In genomic region chr17:74968152-74968712, GRCm38 (mm10) we compare ENCODE assay signal across 16 mouse cellular contexts. TPM values are rescaled to one million over a fixed set of nuclear protein-coding genes. Genes with fewer than 3 reads are reported as not detected.
DNase-seq lines count a peak whose midpoint lies in the region; ATAC-seq and TF ChIP-seq lines count a peak whose summit lies in the region.
"Had no signal": no experiment of that assay in that cellular context is flagged by ENCODE, and none has a peak within 500 bp of the region (broad histone marks: within the 10 kb centered on the region; RNA-seq: fewer than 3 reads in every experiment).

No protein-coding gene starts in this region.

- in situ Hi-C loops in CH12.LX (cut with MboI; ENCODE audit: low pct_ligation_motif_present, low pct_unique_long_range_greater_than_20kb, low sequenced_read_pairs) = no loop called here

- no peak overlapping the region for H3K4me3 ChIP-seq in hindbrain, embryonic 10.5 days
- no peak overlapping the region for H3K4me3 ChIP-seq in hindbrain, embryonic 12.5 days
- peak overlapping the region; percentile 36 to 42 (median 41) for H3K4me3 ChIP-seq in CH12.LX (replicated peaks in 1 of 3; ENCODE audit: low read depth in 2 of 3, low read length in 2 of 3, poor library complexity in 1 of 3)
- no peak overlapping the region for H3K4me3 ChIP-seq in forebrain, embryonic 16.5 days (replicated peaks; ENCODE audit: low read length)
- no peak overlapping the region for H3K4me3 ChIP-seq in liver, embryonic 14.5 days (ENCODE audit: insufficient read depth in 1 of 2, low read depth in 2 of 2, low read length in 2 of 2)
- H3K4me3 ChIP-seq: midbrain, embryonic 12.5 days had no signal

- H3K79me2 ChIP-seq in CH12.LX (replicated peaks; ENCODE audit: control insufficient read depth, extremely low read depth, insufficient read depth, poor library complexity, severe bottlenecking) = no peaks in the 10 kb centered on the region

- no peaks in the 10 kb centered on the region for H3K9me3 ChIP-seq in hindbrain, embryonic 10.5 days
- no peaks in the 10 kb centered on the region for H3K9me3 ChIP-seq in hindbrain, embryonic 12.5 days (replicated peaks)
- no peaks in the 10 kb centered on the region for H3K9me3 ChIP-seq in CH12.LX (replicated peaks; ENCODE audit: low read length)
- no peaks in the 10 kb centered on the region for H3K9me3 ChIP-seq in forebrain, embryonic 16.5 days (ENCODE audit: control insufficient read depth, low read length)
- H3K9me3 ChIP-seq in liver, embryonic 14.5 days (ENCODE audit: control insufficient read depth, low read length) = no peaks in the 10 kb centered on the region
- H3K9me3 ChIP-seq: midbrain, embryonic 12.5 days had no signal

- TF ChIP-seq CTCF in CH12.LX (conservative IDR thresholded peaks at IDR 0.05 in 1 of 2, IDR thresholded peaks at IDR 0.05 in 1 of 2; ENCODE audit: low read depth in 2 of 2, low read length in 2 of 2) = no peak
- no peak for TF ChIP-seq CTCF in liver, embryonic 14.5 days (IDR thresholded peaks at IDR 0.05; ENCODE audit: low read depth)

- no peak for ATAC-seq in hindbrain, embryonic 12.5 days (ENCODE audit: low FRiP score)
- ATAC-seq in forebrain, embryonic 16.5 days = 0 out of 2 replicates have a peak, but pooled peaks have one; percentile 31
- ATAC-seq in liver, embryonic 14.5 days (ENCODE audit: insufficient read depth) = peak; percentile 60; the same call in 1 of the 2 replicates

- H3K27ac ChIP-seq in hindbrain, embryonic 10.5 days = peak overlapping the region; percentile 78
- H3K27ac ChIP-seq in hindbrain, embryonic 12.5 days = no peak overlapping the region
- peak overlapping the region; percentile 83 for H3K27ac ChIP-seq in CH12.LX (ENCODE audit: insufficient read depth, low read depth)
- no peak overlapping the region for H3K27ac ChIP-seq in forebrain, embryonic 16.5 days (ENCODE audit: low read length)
- no peak overlapping the region for H3K27ac ChIP-seq in liver, embryonic 14.5 days
- H3K27ac ChIP-seq: kidney, postnatal 0 days; midbrain, embryonic 12.5 days had no signal

- dilution Hi-C loops in CH12.LX (cut with MboI; ENCODE audit: extremely low pct_ligation_motif_present, extremely low pct_unique_long_range_greater_than_20kb, low sequenced_read_pairs) = no loop called here

- peaks cover 39% of the 10 kb centered on the region for H3K4me1 ChIP-seq in hindbrain, embryonic 10.5 days (replicated peaks)
- H3K4me1 ChIP-seq in hindbrain, embryonic 12.5 days = no peaks in the 10 kb centered on the region
- H3K4me1 ChIP-seq in CH12.LX (ENCODE audit: control insufficient read depth in 1 of 2, insufficient read depth in 2 of 2) = peaks cover 5 to 39% of the 10 kb centered on the region in 2 experiments
- peaks cover 12% of the 10 kb centered on the region for H3K4me1 ChIP-seq in forebrain, embryonic 16.5 days (replicated peaks; ENCODE audit: control insufficient read depth, insufficient read depth, low read length)
- peaks cover 0 to 9% of the 10 kb centered on the region in 2 experiments; a peak in 2 of 4 replicates for H3K4me1 ChIP-seq in liver, embryonic 14.5 days (replicated peaks; ENCODE audit: control insufficient read depth in 2 of 2, insufficient read depth in 2 of 2, low read length in 1 of 2)

- H3K9ac ChIP-seq in hindbrain, embryonic 12.5 days = no peak overlapping the region
- peak overlapping the region; percentile 68 for H3K9ac ChIP-seq in CH12.LX (ENCODE audit: insufficient read depth, low read depth)
- no peak overlapping the region for H3K9ac ChIP-seq in forebrain, embryonic 16.5 days (replicated peaks; ENCODE audit: low read depth, low read length)
- H3K9ac ChIP-seq in liver, embryonic 14.5 days (replicated peaks) = peak overlapping the region; percentile 7; the same call in 1 of the 2 replicates
- H3K9ac ChIP-seq: midbrain, embryonic 12.5 days had no signal

- peak; percentile 50; the same call in 1 of the 2 replicates for TF ChIP-seq POLR2A in CH12.LX (IDR thresholded peaks at IDR 0.05; ENCODE audit: low read depth, low read length)

- H3K36me3 ChIP-seq in hindbrain, embryonic 10.5 days = no peaks in the 10 kb centered on the region
- no peaks in the 10 kb centered on the region for H3K36me3 ChIP-seq in hindbrain, embryonic 12.5 days
- no peaks in the 10 kb centered on the region for H3K36me3 ChIP-seq in CH12.LX (replicated peaks in 1 of 2; ENCODE audit: control insufficient read depth in 1 of 2, insufficient read depth in 1 of 2, low read length in 1 of 2)
- no peaks in the 10 kb centered on the region for H3K36me3 ChIP-seq in forebrain, embryonic 16.5 days (ENCODE audit: control insufficient read depth, insufficient read depth)
- no peaks in the 10 kb centered on the region for H3K36me3 ChIP-seq in liver, embryonic 14.5 days (replicated peaks; ENCODE audit: control insufficient read depth, insufficient read depth, low read depth)
- H3K36me3 ChIP-seq: midbrain, embryonic 12.5 days had no signal

- TF ChIP-seq EP300 in CH12.LX (IDR thresholded peaks at IDR 0.05; ENCODE audit: low read length) = no peak
- TF ChIP-seq EP300 in liver, embryonic 14.5 days (IDR thresholded peaks at IDR 0.05; ENCODE audit: low read depth) = no peak

- H3K4me2 ChIP-seq in hindbrain, embryonic 12.5 days (replicated peaks) = no peak overlapping the region
- peak overlapping the region; percentile 89 for H3K4me2 ChIP-seq in CH12.LX (ENCODE audit: insufficient read depth, low read depth, poor library complexity, severe bottlenecking)
- H3K4me2 ChIP-seq in forebrain, embryonic 16.5 days (ENCODE audit: low read length) = no peak overlapping the region
- H3K4me2 ChIP-seq in liver, embryonic 14.5 days (ENCODE audit: low read depth) = peak overlapping the region; percentile 36
- H3K4me2 ChIP-seq: midbrain, embryonic 12.5 days had no signal

- 49% methylated on average over 9 of the region's 9 CpGs for WGBS in hindbrain, embryonic 10.5 days
- 58% methylated on average over 9 of the region's 9 CpGs for WGBS in hindbrain, embryonic 12.5 days
- 66% methylated on average over 9 of the region's 9 CpGs for WGBS in forebrain, embryonic 16.5 days
- WGBS in liver, embryonic 14.5 days (ENCODE audit: insufficient replicate concordance) = 11% methylated on average over 9 of the region's 9 CpGs

- H3K27me3 ChIP-seq in hindbrain, embryonic 10.5 days (ENCODE audit: insufficient read depth, poor library complexity, severe bottlenecking) = no peaks in the 10 kb centered on the region
- no peaks in the 10 kb centered on the region for H3K27me3 ChIP-seq in hindbrain, embryonic 12.5 days
- no peaks in the 10 kb centered on the region for H3K27me3 ChIP-seq in CH12.LX (replicated peaks)
- H3K27me3 ChIP-seq in forebrain, embryonic 16.5 days (replicated peaks; ENCODE audit: control insufficient read depth, insufficient read depth, low read length) = no peaks in the 10 kb centered on the region
- H3K27me3 ChIP-seq in liver, embryonic 14.5 days (ENCODE audit: control insufficient read depth, insufficient read depth, low read length) = no peaks in the 10 kb centered on the region
- H3K27me3 ChIP-seq: midbrain, embryonic 12.5 days had no signal

- DNase-seq in hindbrain, embryonic 10.5 days (ENCODE audit: low spot score) = no peak
- peak; percentile 67 for DNase-seq in CH12.LX (ENCODE audit: extremely low read depth)
- no peak for DNase-seq in liver, embryonic 14.5 days (ENCODE audit: low read depth in 3 of 3, low spot score in 3 of 3)
- DNase-seq in urinary bladder, postnatal 14 days (ENCODE audit: low spot score) = no peak
- no peak for DNase-seq in layer of hippocampus, postnatal 10 days (ENCODE audit: low spot score in 2 of 2)
- DNase-seq in gastrocnemius, postnatal 10 days = no peak
- DNase-seq: cerebellum, adult 18-20 months; heart, adult 11 months; heart, postnatal 36 days; layer of hippocampus, postnatal 36 days; right cerebral cortex, postnatal 14 days; thymus, postnatal 4 days had no signal

- no peak for TF ChIP-seq RAD21 in CH12.LX (IDR thresholded peaks at IDR 0.05; ENCODE audit: low read depth, low read length)

TF ChIP-seq in CH12.LX, 34 proteins besides CTCF, POLR2A, EP300 and RAD21:
- no peak for TF ChIP-seq POLR2AphosphoS2 (IDR thresholded peaks at IDR 0.05; ENCODE audit: low read depth, low read length)
- TF ChIP-seq TBP (conservative IDR thresholded peaks at IDR 0.05; ENCODE audit: low read depth, low read length) = 0 out of 2 replicates have a peak, but pooled peaks have one; percentile 53
- 0 out of 2 replicates have a peak, but pooled peaks have one; percentile 2 for TF ChIP-seq MEF2A (IDR thresholded peaks at IDR 0.05; ENCODE audit: borderline replicate concordance, low read depth, low read length)
- peak; percentile 57 for TF ChIP-seq ELF1 (IDR thresholded peaks at IDR 0.05; ENCODE audit: low read depth, low read length)

RNA-seq across cellular contexts. Expression of gene Ltbp1, which starts 37.1 kb away (rescaled TPM):
- 4.8 and 5.0 TPM in 2 replicates for polyA plus RNA-seq in hindbrain, embryonic 10.5 days (2016; fragmentation: Nextera tagmentation; extraction: Ambion mirVana)
- 11.3 and 12.0 TPM in 2 replicates for polyA plus RNA-seq in hindbrain, embryonic 12.5 days (2016; fragmentation: Nextera tagmentation; extraction: Ambion mirVana)
- total RNA-seq in CH12.LX (2012; rRNA removed) = 0.92 and 2.5 TPM in 2 replicates
- total RNA-seq in CH12.LX (2014; rRNA removed) = 2.3 TPM in 2 replicates
- 6.4 and 7.0 TPM in 2 replicates for polyA plus RNA-seq in CH12.LX (2012; ENCODE audit: insufficient read length, low read depth)
- polyA plus RNA-seq in forebrain, embryonic 16.5 days (2015; fragmentation: Nextera tagmentation; extraction: Ambion mirVana) = 2.3 and 4.3 TPM in 2 replicates
- polyA plus RNA-seq in liver, embryonic 14.5 days (2012; rRNA removed) = 1.1 and 1.9 TPM in 2 replicates
- polyA plus RNA-seq in liver, embryonic 14.5 days (2014; fragmentation: Nextera tagmentation; extraction: Ambion mirVana) = 2.2 and 3.1 TPM in 2 replicates
- 1 to 10 TPM; 6.3 to 8.7 TPM for total RNA-seq in layer of hippocampus, postnatal 10 days (2021)
- 10 to 100 TPM; 24.6 to 29.1 TPM for total RNA-seq in gastrocnemius, postnatal 10 days (2021)

Comparison
In these comparisons a context has a peak if more than half of its experiments do, and no peak if none do; other contexts are left out.
1. H3K27ac ChIP-seq: peak in hindbrain, embryonic 10.5 days (single experiment) and CH12.LX (single experiment); none in hindbrain, embryonic 12.5 days (single experiment), forebrain, embryonic 16.5 days (single experiment) and liver, embryonic 14.5 days (single experiment).
2. H3K4me3 ChIP-seq: peak in CH12.LX (3 of 3); none in hindbrain, embryonic 10.5 days (single experiment), hindbrain, embryonic 12.5 days (single experiment), forebrain, embryonic 16.5 days (single experiment) and liver, embryonic 14.5 days (0 of 2).
3. H3K4me2 ChIP-seq: peak in CH12.LX (single experiment) and liver, embryonic 14.5 days (single experiment); none in hindbrain, embryonic 12.5 days (single experiment) and forebrain, embryonic 16.5 days (single experiment).
4. H3K9ac ChIP-seq: peak in CH12.LX (single experiment) and liver, embryonic 14.5 days (single experiment); none in hindbrain, embryonic 12.5 days (single experiment) and forebrain, embryonic 16.5 days (single experiment).